Comparison of ENCODE assay signal across 8 mouse cellular contexts in genomic region chr14:25377900-25378716, GRCm38 (mm10).
DNase-seq lines count a peak whose midpoint lies in the region; ATAC-seq and TF ChIP-seq lines count a peak whose summit lies in the region.

No protein-coding gene starts in this region.

- under 1% methylated on average over 48 of the region's 54 CpGs for WGBS in lung, embryonic 14.5 days
- WGBS in olfactory bulb, adult 2 months, result under 1% methylated on average over 52 of the region's 54 CpGs

- peak; percentile 95 for DNase-seq in cerebellum, adult 11-12 months
- DNase-seq in forelimb bud, embryonic 11.5 days (ENCODE audit: low read depth, low spot score), result peak; percentile 86
- DNase-seq in layer of hippocampus, adult 8-10 months (ENCODE audit: low spot score in 2 of 2), result peak; percentile 81 to 87
- peak; percentile 96 for DNase-seq in lung, embryonic 14.5 days
- DNase-seq in thymus, adult 18-20 months, result peak; percentile 81 to 87

- no peaks in the 10 kb centered on the region for H3K9me3 ChIP-seq in E14TG2a.4 (ENCODE audit: low read length)
- no peaks in the 10 kb centered on the region for H3K9me3 ChIP-seq in lung, embryonic 14.5 days (ENCODE audit: low read depth, low read length)

- peak overlapping the region; percentile 70 for H3K9ac ChIP-seq in lung, embryonic 14.5 days

- H3K36me3 ChIP-seq in E14TG2a.4 (ENCODE audit: insufficient read depth, low read length), result no peaks in the 10 kb centered on the region
- H3K36me3 ChIP-seq in lung, embryonic 14.5 days (ENCODE audit: insufficient read depth), result no peaks in the 10 kb centered on the region

- peak; percentile 31 for TF ChIP-seq POLR2A in olfactory bulb, adult 2 months (IDR thresholded peaks at IDR 0.05; ENCODE audit: insufficient read depth, low read depth, low read length)

- H3K4me3 ChIP-seq in E14TG2a.4 (replicated peaks; ENCODE audit: low read length), result peak overlapping the region; percentile 78
- H3K4me3 ChIP-seq in lung, embryonic 14.5 days (ENCODE audit: low read depth, low read length), result peak overlapping the region; percentile 43
- peak overlapping the region; percentile 53 for H3K4me3 ChIP-seq in olfactory bulb, adult 2 months (ENCODE audit: insufficient read depth, low read depth, low read length)

- TF ChIP-seq CTCF in E14TG2a.4 (conservative IDR thresholded peaks at IDR 0.05; ENCODE audit: low read length), result no peak
- TF ChIP-seq CTCF in lung, embryonic 14.5 days (IDR thresholded peaks at IDR 0.05; ENCODE audit: low read depth), result peak; percentile 30
- no peak for TF ChIP-seq CTCF in olfactory bulb, adult 2 months (IDR thresholded peaks at IDR 0.05; ENCODE audit: insufficient read depth, low read depth, low read length)

- peaks cover 36% of the 10 kb centered on the region for H3K4me1 ChIP-seq in E14TG2a.4 (replicated peaks; ENCODE audit: low read depth, low read length)
- peaks cover 11% of the 10 kb centered on the region for H3K4me1 ChIP-seq in lung, embryonic 14.5 days (ENCODE audit: insufficient read depth)
- peaks cover 34% of the 10 kb centered on the region for H3K4me1 ChIP-seq in olfactory bulb, adult 2 months (ENCODE audit: control insufficient read depth, insufficient read depth, low read length)

- ATAC-seq in hematopoietic stem cell, adult 5-6 weeks (replicated peaks in 1 of 2; ENCODE audit: insufficient read depth in 1 of 2, low FRiP score in 2 of 2, low TSS enrichment in 1 of 2, low read depth in 1 of 2, poor library complexity in 2 of 2, severe bottlenecking in 2 of 2), result peak; percentile 80 to 85
- peak; percentile 95 for ATAC-seq in lung, embryonic 14.5 days (ENCODE audit: insufficient read depth)

- peak overlapping the region; percentile 73 for H3K4me2 ChIP-seq in lung, embryonic 14.5 days

- peak overlapping the region; percentile 99 for H3K27ac ChIP-seq in lung, embryonic 14.5 days (ENCODE audit: low read depth)
- peak overlapping the region; percentile 100 for H3K27ac ChIP-seq in olfactory bulb, adult 2 months (ENCODE audit: insufficient read depth, low read depth, low read length)

- peaks cover 48% of the 10 kb centered on the region for H3K27me3 ChIP-seq in E14TG2a.4 (ENCODE audit: insufficient read depth, low read length)
- H3K27me3 ChIP-seq in lung, embryonic 14.5 days (ENCODE audit: insufficient read depth, low read length), result no peaks in the 10 kb centered on the region

Comparison
In these comparisons a context has a peak if more than half of its experiments do, and no peak if none do; other contexts are left out.
1. Peak in every context shown above with its lines: DNase-seq, ATAC-seq, H3K4me3 ChIP-seq and H3K27ac ChIP-seq.